Mouse (Mus musculus) lung, embryonic 15.5 days (tissue): ENCODE results near the gene Mael. TPM values are rescaled to one million over a fixed set of nuclear protein-coding genes. Genes with fewer than 3 reads are reported as not detected.

Experiments
- polyA plus RNA-seq: library from polyadenylated mRNA; unstranded; fragments of >200 nt; fragmentation: Nextera tagmentation; extraction: Ambion mirVana; gene quantifications from 2 replicates; pipeline ENCODE4 v1.2.1, GENCODE M21; 2015

Mael gene
- polyA plus RNA-seq, 1 experiment from 2014 or later, result not detected

Other genes with a start within 250 kb of the Mael start
- gene Pou2f1, start 236.1 kb downstream of the Mael start, polyA plus RNA-seq, result 13.8 and 14.8 TPM in 2 replicates
- gene Dusp27, start 110.8 kb downstream of the Mael start, polyA plus RNA-seq, result 3.3 and 4.5 TPM in 2 replicates
- not detected in 2 replicates for gene Gpa33, start 108.5 kb downstream of the Mael start, polyA plus RNA-seq
- 1.2 and 1.3 TPM in 2 replicates for gene Ildr2, start 15.4 kb upstream of the Mael start, polyA plus RNA-seq
- 59.6 and 61.5 TPM in 2 replicates for gene Tada1, start 140.3 kb upstream of the Mael start, polyA plus RNA-seq
- gene Pogk, start 171.1 kb upstream of the Mael start, polyA plus RNA-seq, result 10.5 and 11.3 TPM in 2 replicates